Mouse (Mus musculus): ENCODE results near the gene Gatad2b.
"Not testable (repeated sequence)": the region's sequence is repeated elsewhere in the genome, so short reads cannot be mapped to it uniquely, and the experiment has no call there.

Gatad2b gene

DNA sequence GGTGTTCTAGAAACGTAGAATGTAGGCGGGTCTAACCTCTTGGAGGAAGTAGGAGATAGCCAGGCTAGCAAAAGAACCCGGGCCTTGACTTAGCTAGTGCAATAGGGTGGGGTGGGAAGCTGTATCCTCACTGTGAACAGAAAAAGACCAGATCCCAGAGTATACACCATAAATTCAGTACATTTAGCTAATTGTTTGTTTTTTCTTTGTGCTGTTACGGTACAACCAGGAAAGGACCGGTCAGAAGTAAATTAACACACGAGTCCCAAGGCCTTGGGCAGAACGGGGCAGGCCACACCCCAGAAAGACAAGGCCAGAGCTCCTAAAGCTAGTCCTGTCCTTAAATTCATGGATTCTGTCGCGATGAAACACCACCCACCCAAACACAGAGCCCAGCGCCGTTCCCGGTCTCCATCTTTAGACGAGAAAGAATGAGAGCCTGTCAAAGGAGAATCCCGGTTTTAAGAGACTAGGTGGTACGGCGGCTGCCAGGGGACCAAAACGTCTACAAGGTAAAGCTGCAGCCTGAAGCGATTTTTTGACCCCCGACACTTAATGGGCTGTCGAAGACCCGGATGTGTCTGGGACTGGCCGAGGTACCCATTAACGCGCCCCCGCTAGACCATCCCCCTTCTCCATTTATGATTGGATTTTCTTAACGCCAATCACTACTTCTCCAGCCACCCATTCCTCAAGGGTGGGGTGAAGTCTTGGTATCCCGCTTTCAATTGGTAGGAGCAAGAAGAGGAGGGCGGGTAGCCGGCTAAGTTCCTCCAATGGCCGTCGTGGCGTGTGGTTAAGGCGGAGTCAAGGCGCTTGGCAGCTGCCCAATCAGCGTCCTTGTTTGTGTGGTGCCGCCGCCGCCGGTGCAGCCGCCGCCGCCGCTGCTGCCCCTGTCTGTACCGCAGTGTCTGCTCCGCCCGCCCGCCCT, at the start of gene Gatad2b:
Gene Gatad2b (plus strand): TSS at position 834 of the 931 bp plus-strand sequence.
- DNase-seq (ENCODE audit: low spot score in 2 of 2) = peak; percentile 94 to 97

DNA sequence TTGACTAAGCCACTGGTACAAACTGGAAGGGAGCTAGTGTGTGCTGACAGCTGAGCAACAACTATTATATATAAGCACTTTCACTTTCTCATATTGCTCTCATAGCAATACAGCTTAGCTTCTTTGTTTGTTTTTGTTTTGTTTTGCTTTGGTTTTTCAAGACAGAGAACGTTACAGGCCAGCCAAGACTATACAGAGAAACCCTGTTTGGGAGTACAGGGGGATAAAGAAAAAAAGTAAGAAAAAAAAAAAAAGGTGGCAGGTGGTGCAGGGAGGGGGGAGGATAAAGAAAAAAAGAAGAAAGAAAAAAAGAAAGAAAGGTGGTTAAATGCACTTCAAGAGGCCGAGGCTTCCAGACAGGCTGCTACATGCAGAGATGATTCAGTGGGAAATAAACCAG, 47.6 kb upstream of the Gatad2b start:
- no peak for DNase-seq (ENCODE audit: low spot score in 2 of 2)

DNA sequence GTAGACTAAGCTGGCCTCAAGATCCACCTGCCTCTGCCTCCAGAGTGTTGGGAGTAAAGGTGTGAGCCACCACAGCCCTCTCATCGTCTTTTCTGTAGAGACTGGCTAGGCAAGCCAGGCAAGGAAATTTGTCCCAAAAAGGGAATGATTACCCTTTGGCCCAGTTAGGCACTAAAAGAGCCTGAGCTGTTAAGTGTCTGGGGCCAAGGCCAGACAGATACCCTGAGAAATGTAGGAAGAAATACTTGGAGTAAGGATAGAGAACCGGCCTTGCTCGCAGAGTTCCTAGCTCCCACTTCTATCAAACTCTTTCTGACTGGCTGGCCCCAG, 45.4 kb upstream of the Gatad2b start:
- no peak for DNase-seq (ENCODE audit: low spot score in 2 of 2)

GRCm38 (mm10) chr3:90247960-90248745, 44.8 kb upstream of the Gatad2b start, which contains the start of gene Slc39a1:
Gene Slc39a1, plus strand, starts transcription at chr3:90248172.
- DNase-seq (ENCODE audit: low spot score in 2 of 2) = peak; percentile 74 to 90

- DNase-seq (ENCODE audit: low spot score in 2 of 2) = no peak
These were observed 44.3 kb upstream of the Gatad2b start for GRCm38 (mm10) chr3:90248746-90249100.

DNA sequence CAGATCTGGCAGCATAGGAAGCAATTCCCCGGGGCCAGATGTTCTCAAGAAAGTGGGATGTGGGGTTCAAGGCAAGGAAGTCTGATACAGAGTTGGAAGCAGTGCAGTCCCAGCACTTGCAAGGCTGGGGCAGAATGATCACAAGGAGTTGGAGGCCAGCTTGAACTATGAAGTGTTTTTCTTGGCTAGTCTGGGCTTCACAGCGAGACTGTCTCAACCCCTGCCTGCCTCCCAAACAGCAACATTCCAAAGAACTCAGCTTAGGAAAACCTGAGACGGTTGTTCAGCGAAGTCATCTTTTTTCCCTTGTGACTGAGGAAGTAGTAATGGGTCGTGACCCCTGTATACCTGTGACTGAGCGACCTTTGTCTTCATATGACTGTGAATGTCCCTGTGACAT, 42.2 kb upstream of the Gatad2b start:
- DNase-seq (ENCODE audit: low spot score in 2 of 2) = no peak

DNA sequence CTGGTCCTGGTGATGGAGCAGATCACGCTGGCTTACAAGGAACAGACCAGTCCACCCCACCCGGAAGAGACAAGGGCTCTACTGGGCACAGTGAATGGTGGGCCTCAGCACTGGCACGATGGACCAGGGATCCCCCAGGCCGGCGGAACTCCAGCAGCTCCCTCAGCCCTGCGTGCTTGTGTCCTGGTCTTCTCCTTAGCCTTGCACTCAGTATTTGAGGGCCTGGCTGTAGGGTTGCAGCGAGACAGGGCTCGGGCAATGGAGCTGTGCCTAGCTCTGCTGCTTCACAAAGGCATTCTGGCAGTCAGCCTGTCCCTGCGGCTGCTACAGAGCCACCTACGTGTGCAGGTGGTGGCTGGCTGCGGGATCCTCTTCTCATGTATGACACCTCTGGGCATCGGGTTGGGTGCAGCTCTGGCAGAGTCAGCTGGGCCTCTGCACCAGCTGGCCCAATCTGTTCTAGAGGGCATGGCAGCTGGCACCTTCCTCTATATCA, 41.2 kb upstream of the Gatad2b start:
- not testable (repeated sequence) for DNase-seq (ENCODE audit: low spot score in 2 of 2)

DNA sequence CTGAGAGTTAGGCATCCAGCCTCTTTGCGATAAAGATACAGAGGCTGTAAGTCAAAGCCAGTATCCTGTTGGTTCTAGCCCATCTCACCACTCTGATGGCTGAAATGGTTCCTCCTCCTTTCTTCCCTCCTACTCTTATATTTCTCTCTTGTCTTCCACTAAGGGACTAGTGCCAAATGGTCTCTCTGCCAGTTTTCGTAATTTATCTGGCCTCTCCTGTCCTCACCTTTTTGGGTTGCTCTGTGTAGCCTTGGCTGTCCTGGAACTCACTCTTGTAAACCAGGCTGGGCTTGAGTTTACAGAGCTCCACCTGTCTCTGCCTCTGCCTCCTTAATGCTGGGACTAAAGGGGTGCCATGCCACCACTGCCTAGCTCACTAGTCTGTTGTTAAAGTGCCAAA, 40.3 kb upstream of the Gatad2b start:
- not testable (repeated sequence) for DNase-seq (ENCODE audit: low spot score in 2 of 2)

DNA sequence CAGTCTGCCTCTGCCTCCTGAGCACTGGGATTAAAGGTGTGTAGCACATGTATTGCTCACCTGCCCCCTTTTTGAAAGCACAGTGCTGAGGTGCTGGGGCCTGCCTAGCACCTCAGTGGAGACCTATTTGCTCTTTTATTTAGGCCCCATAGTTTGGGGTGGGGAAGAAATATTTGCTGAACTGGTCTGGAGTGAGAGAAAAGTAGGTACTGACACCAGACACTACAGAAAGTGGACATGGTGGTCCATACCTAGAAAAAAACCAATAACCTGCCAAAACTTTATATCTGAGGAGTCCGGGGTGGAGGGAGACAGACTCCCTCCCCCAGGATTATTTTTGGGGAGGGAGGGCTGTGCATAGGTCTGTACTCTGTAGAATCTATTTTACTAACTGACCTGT, 39.8 kb upstream of the Gatad2b start:
- not testable (repeated sequence) for DNase-seq (ENCODE audit: low spot score in 2 of 2)

GRCm38 (mm10) chr3:90253653-90254418, 39.1 kb upstream of the Gatad2b start, which contains the start of gene Crtc2:
Gene Crtc2, plus strand, starts transcription at chr3:90254163.
- DNase-seq (ENCODE audit: low spot score in 2 of 2) = peak; percentile 75 to 92

DNA sequence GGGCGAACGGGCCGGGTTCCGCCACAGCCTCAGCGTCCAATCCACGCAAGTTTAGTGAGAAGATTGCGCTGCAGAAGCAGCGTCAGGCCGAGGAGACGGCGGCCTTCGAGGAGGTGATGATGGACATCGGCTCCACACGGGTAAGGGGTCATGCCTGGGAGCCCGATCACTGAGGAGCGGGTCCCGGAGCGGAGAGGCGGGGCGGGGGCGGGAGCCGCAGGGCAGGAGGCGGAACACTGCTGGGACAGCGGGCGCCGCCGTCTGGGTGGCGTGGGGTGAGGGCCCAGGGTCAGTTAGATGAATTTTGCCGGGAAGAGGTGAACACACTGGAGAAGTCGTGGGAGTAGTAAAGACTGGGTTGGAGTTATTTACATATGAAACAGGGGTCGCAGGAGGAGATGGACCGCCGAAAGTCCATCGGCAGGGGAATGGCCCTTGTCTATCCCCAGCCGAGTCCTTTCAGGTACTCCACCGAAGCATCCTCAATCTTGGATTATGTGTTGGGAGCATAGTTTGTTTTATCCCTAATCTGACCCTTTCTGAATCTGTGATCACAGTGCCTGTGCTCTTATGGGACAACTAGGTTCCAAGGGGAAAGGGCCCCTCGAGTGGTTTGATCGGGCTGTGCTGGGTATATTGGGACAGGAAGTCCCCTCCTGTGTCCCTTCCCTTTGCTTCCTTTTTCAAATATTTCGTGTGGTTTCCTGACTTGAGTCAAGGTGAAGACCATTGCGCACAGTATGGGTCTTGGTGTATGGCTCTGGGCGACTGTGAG, 38.4 kb upstream of the Gatad2b start:
- DNase-seq (ENCODE audit: low spot score in 2 of 2) = no peak

- DNase-seq (ENCODE audit: low spot score in 2 of 2) = no peak
These were observed 37.8 kb upstream of the Gatad2b start for GRCm38 (mm10) chr3:90255194-90255565.

DNA sequence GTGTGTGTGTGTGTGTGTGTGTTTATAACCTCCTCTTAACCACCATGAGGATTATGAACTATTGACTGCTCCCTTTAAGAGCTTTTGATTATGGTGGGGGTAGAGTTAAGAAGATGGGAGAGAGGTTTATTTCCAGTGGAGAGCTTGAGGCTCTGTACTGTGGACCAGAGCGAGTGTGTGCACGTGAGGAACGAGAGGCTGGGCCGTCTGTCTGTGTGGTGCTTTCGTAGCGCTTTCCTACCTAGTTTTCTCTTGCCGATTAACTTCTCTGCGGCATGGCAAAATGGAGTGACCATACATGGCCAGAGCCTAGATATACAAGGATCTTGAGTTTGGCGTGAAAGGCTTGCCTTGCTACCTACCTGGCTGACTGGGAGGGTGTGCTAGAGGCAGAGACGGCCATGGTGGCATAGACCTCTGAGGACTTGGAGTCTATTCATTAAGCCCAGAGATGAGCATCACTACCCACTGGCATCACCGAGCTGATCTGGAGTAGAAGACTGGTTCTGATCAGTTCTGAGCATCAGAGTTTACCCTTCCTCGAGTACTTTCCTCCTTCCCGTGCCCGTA, 37.1 kb upstream of the Gatad2b start:
- no peak for DNase-seq (ENCODE audit: low spot score in 2 of 2)

- DNase-seq (ENCODE audit: low spot score in 2 of 2) = peak in 1 of 2 experiments; percentile 61
These were observed 36.0 kb upstream of the Gatad2b start for GRCm38 (mm10) chr3:90256731-90257530.

GRCm38 (mm10) chr3:90258521-90258920, 34.5 kb upstream of the Gatad2b start:
- DNase-seq (ENCODE audit: low spot score in 2 of 2) = no peak

DNA sequence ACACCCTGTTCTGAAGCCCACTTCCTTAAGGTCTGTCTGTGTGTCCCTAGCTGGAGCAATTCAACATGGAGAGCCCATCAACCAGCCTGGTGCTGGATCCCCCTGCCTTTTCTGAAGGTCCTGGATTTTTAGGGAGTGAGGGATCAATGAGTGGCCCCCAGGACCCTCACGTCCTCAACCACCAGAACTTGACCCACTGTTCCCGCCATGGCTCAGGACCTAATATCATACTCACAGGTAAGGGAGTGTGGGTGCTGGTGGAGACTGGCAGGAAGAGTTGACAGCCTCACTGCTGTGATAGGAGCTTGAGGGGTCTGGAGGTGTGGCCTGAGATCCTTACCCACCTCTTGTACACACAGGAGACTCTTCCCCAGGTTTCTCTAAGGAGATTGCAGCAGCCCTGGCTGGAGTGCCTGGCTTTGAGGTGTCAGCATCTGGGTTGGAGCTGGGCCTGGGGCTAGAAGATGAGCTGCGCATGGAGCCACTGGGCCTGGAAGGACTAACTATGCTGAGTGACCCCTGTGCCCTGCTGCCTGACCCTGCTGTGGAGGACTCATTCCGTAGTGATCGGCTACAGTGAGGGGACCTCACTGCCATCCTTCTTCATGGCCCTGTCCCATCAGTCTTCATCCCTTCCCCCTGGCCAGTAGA, 29.7 kb upstream of the Gatad2b start:
- DNase-seq (ENCODE audit: low spot score in 2 of 2) = no peak

DNA sequence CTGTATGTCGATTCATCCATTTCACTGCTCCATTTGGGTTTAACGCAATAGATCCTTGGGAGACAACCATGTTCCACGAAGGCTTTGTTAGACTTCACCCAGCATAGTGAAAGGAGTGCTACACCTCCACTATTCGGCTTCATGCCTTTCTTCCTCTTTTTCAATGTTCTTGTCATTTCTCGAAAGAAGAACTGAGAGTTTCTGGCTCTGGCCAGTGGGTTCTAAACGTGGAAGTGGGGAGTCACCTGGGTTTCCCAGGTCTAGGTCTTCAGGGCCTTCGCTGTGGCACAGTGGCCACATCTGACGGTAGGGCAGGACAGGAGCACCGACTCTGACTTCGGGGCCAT, 28.3 kb upstream of the Gatad2b start:
- DNase-seq (ENCODE audit: low spot score in 2 of 2) = no peak

DNA sequence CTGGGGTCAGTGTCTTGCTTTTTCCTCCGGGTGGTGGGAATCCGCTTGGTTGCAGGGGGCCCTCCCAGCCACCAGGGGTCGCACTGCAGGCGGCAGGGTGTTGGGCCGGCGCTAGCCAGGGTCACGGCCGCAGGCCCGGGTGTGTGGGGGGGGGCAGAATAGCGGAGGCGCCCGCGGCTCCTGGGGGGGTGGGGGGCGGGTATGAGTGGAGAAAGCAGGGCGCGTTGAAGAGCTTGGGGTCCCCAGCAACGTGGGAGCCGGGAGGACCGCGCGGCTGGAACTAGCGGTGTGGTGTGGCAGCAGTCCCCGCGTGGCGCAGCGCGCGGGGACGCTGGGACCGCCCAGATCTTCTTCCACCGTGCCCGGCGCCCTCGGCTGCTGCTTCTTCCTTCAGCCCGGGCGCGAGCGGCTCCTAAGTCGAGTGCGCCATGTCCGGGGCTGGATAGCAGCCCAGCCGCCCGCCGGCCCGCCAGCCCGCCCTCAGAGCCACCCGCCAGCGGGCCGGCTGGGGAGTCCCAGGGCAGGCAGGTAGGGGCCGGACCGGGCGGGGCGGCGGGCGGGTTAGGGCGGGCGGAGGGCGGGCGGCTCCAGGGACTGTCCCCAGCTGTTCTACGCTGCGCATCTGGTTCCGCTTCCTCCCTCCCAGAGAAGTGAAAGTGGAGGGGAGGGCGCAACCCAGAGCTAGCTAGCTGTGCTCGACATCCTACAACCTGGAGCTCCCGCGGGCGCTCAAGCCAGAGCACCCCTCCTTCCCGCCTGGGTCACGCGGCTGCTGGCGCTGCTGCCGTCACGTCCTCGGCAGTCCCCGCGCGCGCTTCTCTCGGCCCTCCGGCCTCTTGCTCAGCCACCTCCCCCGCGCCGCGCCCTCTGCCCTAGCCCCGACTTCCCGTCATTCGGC, 27.7 kb upstream of the Gatad2b start, which contains the start of gene Dennd4b:
Gene Dennd4b (plus strand): TSS at position 152 of the 898 bp plus-strand sequence.
- peak; percentile 92 to 94 for DNase-seq (ENCODE audit: low spot score in 2 of 2)

Measured in cerebellum, postnatal 4 days (tissue).